Mouse (Mus musculus) lung, postnatal 0 days (tissue): Measurements from ENCODE around the gene Smg8.

ENCODE experiments used
- CTCF ChIP-seq: IDR thresholded peaks from 2 replicates; pipeline ENCODE4 v1.5.1; 2016; ENCODE audit warnings: antibody characterized with exemption, mild to moderate bottlenecking
- EP300 ChIP-seq: IDR thresholded peaks from 2 replicates; pipeline ENCODE4 v1.6.1; 2016; ENCODE audit warnings: antibody characterized with exemption, mild to moderate bottlenecking, control low read depth

GRCm38 (mm10) chr11:87056286-87056685, 30.3 kb downstream of the Smg8 start:
- no peak for TF ChIP-seq CTCF
- no peak for TF ChIP-seq EP300
